Mouse (Mus musculus): ENCODE measurements around the gene Colec11. TPM values are rescaled to one million over a fixed set of nuclear protein-coding genes. Genes with fewer than 3 reads are reported as not detected.

Gene Colec11
- polyA plus RNA-seq, 1 experiment from 2014 or later, result 4.3 TPM

GRCm38 (mm10) chr12:28552299-28552698 lies 70.9 kb downstream of the Colec11 start, which contains the start of gene Dcdc2c:
TSS of gene Dcdc2c (minus strand) at chr12:28552399.
- no peak within 1 kb of the TSS for H3K27ac ChIP-seq (ENCODE audit: low read length)
- no peaks in the 10 kb centered on the region for H3K36me3 ChIP-seq (ENCODE audit: control insufficient read depth, insufficient read depth, low read length)
- no peaks in the 10 kb centered on the region for H3K9me3 ChIP-seq (ENCODE audit: control insufficient read depth, low read length)
- ATAC-seq (ENCODE audit: low read depth), result no peak
- H3K4me1 ChIP-seq (replicated peaks; ENCODE audit: control insufficient read depth, insufficient read depth, low read length), result no peaks in the 10 kb centered on the region
- H3K4me2 ChIP-seq (ENCODE audit: low read depth, low read length), result no peak within 1 kb of the TSS
- no peaks in the 10 kb centered on the region for H3K27me3 ChIP-seq (ENCODE audit: control insufficient read depth, insufficient read depth, low read depth, low read length)
- WGBS, result 51% methylated on average over 15 of the region's 15 CpGs
- H3K9ac ChIP-seq (ENCODE audit: low read length), result no peak within 1 kb of the TSS
- H3K4me3 ChIP-seq (ENCODE audit: low read length), result no peak within 1 kb of the TSS

- H3K4me3 ChIP-seq (ENCODE audit: low read length), result no peak overlapping the region
These were observed 71.4 kb downstream of the Colec11 start for GRCm38 (mm10) chr12:28551775-28552174.

GRCm38 (mm10) chr12:28548887-28549286 lies 74.3 kb downstream of the Colec11 start:
- WGBS, result 47% methylated on average over 4 of the region's 4 CpGs
- Histone ChIP-seq H3K36me3 (ENCODE audit: control insufficient read depth, insufficient read depth, low read length) (no peaks in the 10 kb centered on the region), H3K27ac (ENCODE audit: low read length) (no peak overlapping the region), H3K9me3 (ENCODE audit: control insufficient read depth, low read length) (no peaks in the 10 kb centered on the region), H3K4me2 (ENCODE audit: low read depth, low read length) (no peak overlapping the region), H3K4me1 (replicated peaks; ENCODE audit: control insufficient read depth, insufficient read depth, low read length) (no peaks in the 10 kb centered on the region), H3K4me3 (ENCODE audit: low read length) (no peak overlapping the region), H3K27me3 (ENCODE audit: control insufficient read depth, insufficient read depth, low read depth, low read length) (no peaks in the 10 kb centered on the region), H3K9ac (ENCODE audit: low read length) (no peak overlapping the region)
- ATAC-seq (ENCODE audit: low read depth), result no peak

More at GRCm38 (mm10) chr12:28551775-28552174, 71.4 kb downstream of the Colec11 start:
- 44% methylated on average over 18 of the region's 18 CpGs for WGBS
- H3K27me3 ChIP-seq (ENCODE audit: control insufficient read depth, insufficient read depth, low read depth, low read length), result no peaks in the 10 kb centered on the region
- no peak overlapping the region for H3K27ac ChIP-seq (ENCODE audit: low read length)
- no peak overlapping the region for H3K4me2 ChIP-seq (ENCODE audit: low read depth, low read length)
- H3K36me3 ChIP-seq (ENCODE audit: control insufficient read depth, insufficient read depth, low read length), result no peaks in the 10 kb centered on the region
- no peak for ATAC-seq (ENCODE audit: low read depth)
- no peaks in the 10 kb centered on the region for H3K4me1 ChIP-seq (replicated peaks; ENCODE audit: control insufficient read depth, insufficient read depth, low read length)
- H3K9me3 ChIP-seq (ENCODE audit: control insufficient read depth, low read length), result no peaks in the 10 kb centered on the region
- H3K9ac ChIP-seq (ENCODE audit: low read length), result no peak overlapping the region

Other genes with a start within 250 kb of the Colec11 start
- 0.18 and 0.19 TPM in 2 replicates for gene Dcdc2c, start 71.0 kb downstream of the Colec11 start, polyA plus RNA-seq (2015; fragmentation: Nextera tagmentation; extraction: Ambion mirVana)
- not detected in 2 replicates for gene Allc, start 40.9 kb downstream of the Colec11 start, polyA plus RNA-seq (2015; fragmentation: Nextera tagmentation; extraction: Ambion mirVana)
- 625 and 691 TPM in 2 replicates for gene Rps7, start 12.6 kb upstream of the Colec11 start, polyA plus RNA-seq (2015; fragmentation: Nextera tagmentation; extraction: Ambion mirVana)
- 29.6 and 30.8 TPM in 2 replicates for gene Rnaseh1, start 26.2 kb upstream of the Colec11 start, polyA plus RNA-seq (2015; fragmentation: Nextera tagmentation; extraction: Ambion mirVana)
- gene Adi1, start 51.9 kb upstream of the Colec11 start, polyA plus RNA-seq (2015; fragmentation: Nextera tagmentation; extraction: Ambion mirVana), result 83.1 and 84.0 TPM in 2 replicates
- 40.3 and 40.6 TPM in 2 replicates for gene Trappc12, start 127.1 kb upstream of the Colec11 start, polyA plus RNA-seq (2015; fragmentation: Nextera tagmentation; extraction: Ambion mirVana)
- gene Eipr1, start 128.4 kb upstream of the Colec11 start, polyA plus RNA-seq (2015; fragmentation: Nextera tagmentation; extraction: Ambion mirVana), result 27.3 and 29.4 TPM in 2 replicates